Mouse (Mus musculus) midbrain, embryonic 16.5 days (tissue): ENCODE data around the gene Gm11554. TPM values are rescaled to one million over a fixed set of nuclear protein-coding genes. Genes with fewer than 3 reads are reported as not detected.
"Not testable (repeated sequence)": the region's sequence is repeated elsewhere in the genome, so short reads cannot be mapped to it uniquely, and the experiment has no call there.

ENCODE experiments used
- ATAC-seq: fragments of 200-750 bp; cut with Nextera tagmentation; 2 replicates; pipeline ENCODE4 v1.8.0; 2017; ENCODE audit warnings: moderate TSS enrichment
- H3K27ac ChIP-seq: fragments of 300-500 bp; sonication (generic); 2 replicates; pipeline ENCODE4 v1.5.1; 2014; ENCODE audit warnings: mild to moderate bottlenecking, low read length, mixed read lengths
- H3K27me3 ChIP-seq: fragments of 300-500 bp; sonication (generic); 2 replicates; pipeline ENCODE4 v1.6.1; 2014; ENCODE audit warnings: low read depth, low read length, mixed read lengths; ENCODE audit not compliant: control insufficient read depth, insufficient read depth
- H3K36me3 ChIP-seq: fragments of 300-500 bp; sonication (generic); 2 replicates; pipeline ENCODE4 v1.6.1; 2014; ENCODE audit warnings: mild to moderate bottlenecking, low read length, moderate library complexity, mixed read lengths; ENCODE audit not compliant: control insufficient read depth, insufficient read depth
- H3K4me1 ChIP-seq: fragments of 300-500 bp; sonication (generic); 2 replicates; pipeline ENCODE4 v1.6.1; 2014; ENCODE audit warnings: mild to moderate bottlenecking, low read length, mixed read lengths; ENCODE audit not compliant: control insufficient read depth, insufficient read depth
- H3K4me2 ChIP-seq: fragments of 300-500 bp; sonication (generic); 2 replicates; pipeline ENCODE4 v1.6.1; 2014; ENCODE audit warnings: mild to moderate bottlenecking, low read length, mixed read lengths
- H3K4me3 ChIP-seq: fragments of 300-500 bp; sonication (generic); 2 replicates; pipeline ENCODE4 v1.5.1; 2014; ENCODE audit warnings: low read depth, mild to moderate bottlenecking, low read length, moderate library complexity, mixed read lengths
- H3K9ac ChIP-seq: fragments of 300-500 bp; sonication (generic); 2 replicates; pipeline ENCODE4 v1.6.1; 2014; ENCODE audit warnings: low read depth, low read length, mixed read lengths
- H3K9me3 ChIP-seq: fragments of 300-500 bp; sonication (generic); replicated peaks from 2 replicates; pipeline ENCODE4 v1.6.1; 2014; ENCODE audit warnings: mild to moderate bottlenecking, low read length, mixed read lengths; ENCODE audit not compliant: control insufficient read depth, poor library complexity, severe bottlenecking
- WGBS: fragments of 180-500 bp; shearing (Covaris S2); extraction: QIAGEN DNeasy Blood & Tissue Kit; methylation state at CpG from one replicate; pipeline ENCODE4 v1.1.7; 2014; 5-methylcytosine and 5-hydroxymethylcytosine counted together
- polyA plus RNA-seq: library from polyadenylated mRNA; unstranded; fragments of >200 nt; fragmentation: Nextera tagmentation; extraction: Ambion mirVana; gene quantifications from 2 replicates; pipeline ENCODE4 v1.2.1, GENCODE M21; 2015

Gm11554 gene
- polyA plus RNA-seq, 1 experiment from 2014 or later = not detected

DNA sequence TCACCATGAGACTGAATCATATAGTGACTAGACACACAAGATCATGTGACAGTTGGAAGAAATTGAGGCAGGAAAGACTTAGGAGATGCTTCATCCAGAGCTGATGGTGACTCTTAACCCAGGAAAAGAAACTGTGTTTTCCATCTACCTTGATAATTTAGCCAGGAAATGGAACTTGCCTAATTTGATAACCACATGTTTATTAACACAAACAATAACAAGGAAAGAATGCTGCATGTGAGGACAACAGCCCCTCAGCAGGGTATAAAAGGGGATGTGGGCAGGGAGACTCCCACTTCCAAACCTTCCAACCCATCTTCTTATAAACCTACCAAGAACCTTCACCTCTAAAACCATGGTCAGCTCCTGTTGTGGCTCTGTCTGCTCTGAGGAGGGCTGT is 19.3 kb downstream of the Gm11554 start, which contains the start of gene Krtap4-9:
Krtap4-9 (plus strand) TSS at position 301 of the 400 bp plus-strand sequence.
- H3K4me3 ChIP-seq, H3K27ac ChIP-seq, H3K9me3 ChIP-seq, H3K4me1 ChIP-seq, H3K36me3 ChIP-seq, ATAC-seq, H3K27me3 ChIP-seq, H3K4me2 ChIP-seq, H3K9ac ChIP-seq: not testable (repeated sequence)

DNA sequence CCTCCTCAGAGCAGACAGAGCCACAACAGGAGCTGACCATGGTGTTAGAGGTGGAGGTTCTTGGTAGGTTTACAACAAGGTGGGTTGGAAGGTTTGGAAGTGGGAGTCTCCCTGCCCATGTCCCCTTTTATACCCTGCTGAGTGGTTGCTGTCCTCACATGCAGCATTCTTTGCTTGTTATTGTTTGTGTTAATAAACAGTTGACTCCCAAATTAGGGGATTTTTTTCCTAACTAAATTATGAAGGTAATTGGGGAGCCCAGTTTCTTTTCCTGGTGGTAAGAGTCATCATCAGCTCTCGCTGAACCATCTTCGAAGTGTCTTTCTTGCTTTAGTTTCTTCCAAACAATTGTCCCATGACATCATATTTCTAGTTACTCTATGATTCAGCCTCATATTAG is 23.6 kb downstream of the Gm11554 start, which contains the start of gene Krtap4-8:
Krtap4-8 (minus strand) TSS at position 101 of the 400 bp plus-strand sequence.
- no peak for ATAC-seq
- Histone ChIP-seq H3K4me3 (no peak within 1 kb of the TSS), H3K36me3 (no peaks in the 10 kb centered on the region), H3K4me2 (no peak within 1 kb of the TSS), H3K4me1 (no peaks in the 10 kb centered on the region), H3K9me3 (no peaks in the 10 kb centered on the region), H3K27me3 (no peaks in the 10 kb centered on the region), H3K27ac (no peak within 1 kb of the TSS), H3K9ac (no peak within 1 kb of the TSS)
- WGBS = 98% methylated on average over 2 of the region's 2 CpGs

DNA sequence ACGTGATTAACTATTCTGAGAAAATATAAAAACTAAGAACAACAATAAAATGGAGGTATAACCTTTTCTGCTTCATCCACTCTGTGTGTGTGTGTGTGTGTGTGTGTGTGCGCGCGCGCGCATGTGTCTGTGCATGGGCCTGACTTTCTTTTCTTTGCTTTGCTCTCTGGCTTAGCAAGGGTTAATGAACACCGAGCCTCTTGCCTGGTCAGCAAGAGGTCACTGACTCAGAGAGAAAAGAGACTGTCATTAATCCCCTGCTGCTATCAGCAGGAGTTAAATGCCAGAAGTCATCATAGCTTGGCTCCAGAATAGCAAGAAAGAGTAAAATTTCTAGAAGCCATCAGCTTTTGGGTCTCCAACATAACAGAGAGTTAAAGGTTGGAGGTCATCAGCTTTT is 25.8 kb downstream of the Gm11554 start:
- no peaks in the 10 kb centered on the region for H3K9me3 ChIP-seq
- H3K4me2 ChIP-seq = no peak overlapping the region
- no peaks in the 10 kb centered on the region for H3K36me3 ChIP-seq
- no peaks in the 10 kb centered on the region for H3K4me1 ChIP-seq
- 54% methylated on average over 7 of the region's 7 CpGs for WGBS
- H3K27ac ChIP-seq = no peak overlapping the region
- no peak for ATAC-seq
- H3K9ac ChIP-seq = no peak overlapping the region
- no peak overlapping the region for H3K4me3 ChIP-seq
- no peaks in the 10 kb centered on the region for H3K27me3 ChIP-seq

DNA sequence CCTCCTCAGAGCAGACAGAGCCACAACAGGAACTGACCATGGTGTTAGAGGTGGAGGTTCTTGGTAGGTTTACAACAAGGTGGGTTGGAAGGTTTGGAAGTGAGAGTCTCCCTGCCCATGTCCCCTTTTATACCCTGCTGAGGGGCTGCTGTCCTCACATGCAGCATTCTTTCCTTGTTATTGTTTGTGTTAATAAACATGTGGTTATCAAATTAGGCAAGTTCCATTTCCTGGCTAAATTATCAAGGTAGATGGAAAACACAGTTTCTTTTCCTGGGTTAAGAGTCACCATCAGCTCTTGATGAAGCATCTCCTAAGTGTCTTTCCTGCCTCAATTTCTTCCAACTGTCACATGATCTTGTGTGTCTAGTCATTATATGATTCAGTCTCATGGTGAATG is 31.4 kb downstream of the Gm11554 start, which contains the start of gene Gm11595:
Gm11595 (minus strand) TSS at position 101 of the 400 bp plus-strand sequence.
- H3K9me3 ChIP-seq, ATAC-seq, H3K4me2 ChIP-seq, H3K4me3 ChIP-seq, H3K27me3 ChIP-seq, H3K36me3 ChIP-seq, H3K9ac ChIP-seq, H3K27ac ChIP-seq, H3K4me1 ChIP-seq: not testable (repeated sequence)

DNA sequence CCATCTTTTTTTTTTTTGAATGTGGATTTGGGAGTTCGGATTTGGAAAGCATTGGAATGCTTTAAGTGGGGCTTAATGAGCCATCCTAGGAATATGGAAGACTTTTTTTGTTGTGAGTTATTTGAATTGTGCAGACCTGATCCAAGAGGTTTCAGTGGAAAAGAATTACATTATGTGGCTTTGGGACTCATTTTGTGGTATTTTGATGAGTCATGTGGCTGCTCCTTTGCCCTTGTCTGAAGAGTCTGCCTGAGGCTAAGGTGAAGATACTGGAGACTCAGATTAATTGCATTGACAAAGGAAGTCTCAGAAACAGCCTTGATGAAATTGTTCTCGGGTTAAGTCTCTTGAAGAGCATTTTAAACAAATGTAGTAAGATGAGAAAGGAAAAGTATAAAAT is 35.8 kb downstream of the Gm11554 start:
- WGBS = 69% methylated on average over 2 of the region's 2 CpGs
- ATAC-seq = no peak
- Histone ChIP-seq H3K27ac (no peak overlapping the region), H3K4me1 (no peaks in the 10 kb centered on the region), H3K9ac (no peak overlapping the region), H3K36me3 (no peaks in the 10 kb centered on the region), H3K4me3 (no peak overlapping the region), H3K27me3 (no peaks in the 10 kb centered on the region), H3K9me3 (no peaks in the 10 kb centered on the region), H3K4me2 (no peak overlapping the region)

DNA sequence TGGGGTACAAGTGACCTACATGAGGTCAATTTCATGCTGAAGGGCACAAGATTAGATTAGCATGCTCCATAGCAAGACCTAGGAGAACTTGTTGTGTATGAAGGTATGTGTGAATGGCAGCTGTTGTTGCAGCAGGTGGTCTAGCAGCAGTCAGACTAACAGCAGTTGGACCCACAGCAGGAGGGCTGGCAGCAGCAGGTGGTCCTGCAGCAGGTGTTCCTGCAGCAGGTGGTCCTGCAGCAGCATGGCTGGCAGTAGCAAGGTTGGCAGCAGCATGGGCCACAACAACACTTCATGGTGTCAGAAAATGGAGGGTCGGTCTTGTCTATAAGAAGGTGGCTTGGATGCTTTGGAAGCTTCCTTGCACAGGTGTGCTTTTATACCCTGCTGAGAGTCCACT is 45.4 kb downstream of the Gm11554 start:
- no peak overlapping the region for H3K4me3 ChIP-seq
- H3K9me3 ChIP-seq = no peaks in the 10 kb centered on the region
- WGBS = 84% methylated on average over 1 of the region's 1 CpGs
- H3K4me1 ChIP-seq = no peaks in the 10 kb centered on the region
- no peak overlapping the region for H3K27ac ChIP-seq
- no peaks in the 10 kb centered on the region for H3K36me3 ChIP-seq
- H3K4me2 ChIP-seq = no peak overlapping the region
- no peak for ATAC-seq
- no peaks in the 10 kb centered on the region for H3K27me3 ChIP-seq
- no peak overlapping the region for H3K9ac ChIP-seq

Other genes with a start within 250 kb of the Gm11554 start
- not detected in 2 replicates for gene Krtap3-2, start 247.6 kb downstream of the Gm11554 start, polyA plus RNA-seq
- gene Gm11939, start 245.0 kb downstream of the Gm11554 start, polyA plus RNA-seq = not detected in 2 replicates
- not detected in 2 replicates for gene Krtap3-1, start 237.8 kb downstream of the Gm11554 start, polyA plus RNA-seq
- gene Krtap1-5, start 223.4 kb downstream of the Gm11554 start, polyA plus RNA-seq = not detected in 2 replicates
- gene Krtap1-4, start 220.8 kb downstream of the Gm11554 start, polyA plus RNA-seq = not detected in 2 replicates
- gene Krtap1-3, start 213.1 kb downstream of the Gm11554 start, polyA plus RNA-seq = not detected in 2 replicates
- not detected in 2 replicates for gene Krtap9-3, start 206.3 kb downstream of the Gm11554 start, polyA plus RNA-seq
- not detected in 2 replicates for gene Gm11938, start 201.1 kb downstream of the Gm11554 start, polyA plus RNA-seq
- gene Gm11937, start 194.3 kb downstream of the Gm11554 start, polyA plus RNA-seq = not detected in 2 replicates
- not detected in 2 replicates for gene Krtap2-4, start 189.6 kb downstream of the Gm11554 start, polyA plus RNA-seq
- not detected in 2 replicates for gene Gm11562, start 184.0 kb downstream of the Gm11554 start, polyA plus RNA-seq
- not detected in 2 replicates for gene Krtap4-1, start 176.2 kb downstream of the Gm11554 start, polyA plus RNA-seq
- 0.25 TPM in 1 of 2 replicates, not detected in the other for gene Krtap4-2, start 169.4 kb downstream of the Gm11554 start, polyA plus RNA-seq
- gene Krtap4-7, start 160.4 kb downstream of the Gm11554 start, polyA plus RNA-seq = not detected in 2 replicates
- not detected in 2 replicates for gene Gm11555, start 154.2 kb downstream of the Gm11554 start, polyA plus RNA-seq
- gene Gm11563, start 145.5 kb downstream of the Gm11554 start, polyA plus RNA-seq = not detected in 2 replicates
- not detected in 2 replicates for gene Krtap4-6, start 138.5 kb downstream of the Gm11554 start, polyA plus RNA-seq
- gene Gm14190, start 113.7 kb downstream of the Gm11554 start, polyA plus RNA-seq = not detected in 2 replicates
- gene Gm14180, start 70.2 kb downstream of the Gm11554 start, polyA plus RNA-seq = not detected in 2 replicates
- gene Gm11595, start 31.5 kb downstream of the Gm11554 start, polyA plus RNA-seq = not detected in 2 replicates
- gene Krtap4-8, start 23.7 kb downstream of the Gm11554 start, polyA plus RNA-seq = not detected in 2 replicates
- not detected in 2 replicates for gene Krtap4-9, start 19.2 kb downstream of the Gm11554 start, polyA plus RNA-seq
- gene Gm11596, start 11.0 kb downstream of the Gm11554 start, polyA plus RNA-seq = not detected in 2 replicates
- gene Gm11569, start 5.5 kb downstream of the Gm11554 start, polyA plus RNA-seq = not detected in 2 replicates
- gene Krtap4-13, start 5.4 kb upstream of the Gm11554 start, polyA plus RNA-seq = not detected in 2 replicates
- gene Gm11564, start 11.2 kb upstream of the Gm11554 start, polyA plus RNA-seq = not detected in 2 replicates
- not detected in 2 replicates for gene 2300003K06Rik, start 33.6 kb upstream of the Gm11554 start, polyA plus RNA-seq
- gene Krtap4-16, start 47.2 kb upstream of the Gm11554 start, polyA plus RNA-seq = not detected in 2 replicates
- gene Gm11568, start 53.5 kb upstream of the Gm11554 start, polyA plus RNA-seq = not detected in 2 replicates
- not detected in 2 replicates for gene Gm11559, start 60.0 kb upstream of the Gm11554 start, polyA plus RNA-seq
- gene Krtap9-1, start 68.9 kb upstream of the Gm11554 start, polyA plus RNA-seq = not detected in 2 replicates
- gene Gm11567, start 74.7 kb upstream of the Gm11554 start, polyA plus RNA-seq = not detected in 2 replicates
- not detected in 2 replicates for gene Krtap31-1, start 103.5 kb upstream of the Gm11554 start, polyA plus RNA-seq
- gene Gm11565, start 110.3 kb upstream of the Gm11554 start, polyA plus RNA-seq = not detected in 2 replicates
- not detected in 2 replicates for gene Krtap31-2, start 131.8 kb upstream of the Gm11554 start, polyA plus RNA-seq
- not detected in 2 replicates for gene Krtap9-5, start 144.0 kb upstream of the Gm11554 start, polyA plus RNA-seq
- not detected in 2 replicates for gene Krtap29-1, start 174.6 kb upstream of the Gm11554 start, polyA plus RNA-seq
- 0.17 TPM in 1 of 2 replicates, not detected in the other for gene Krtap16-1, start 182.2 kb upstream of the Gm11554 start, polyA plus RNA-seq
- gene Krtap17-1, start 189.5 kb upstream of the Gm11554 start, polyA plus RNA-seq = 0.84 and 1.4 TPM in 2 replicates
- gene Krt33a, start 211.8 kb upstream of the Gm11554 start, polyA plus RNA-seq = not detected in 2 replicates
- 0.11 TPM in 1 of 2 replicates, not detected in the other for gene Krt33b, start 225.4 kb upstream of the Gm11554 start, polyA plus RNA-seq
- not detected in 2 replicates for gene Krt34, start 237.1 kb upstream of the Gm11554 start, polyA plus RNA-seq
- not detected in 2 replicates for gene Krt31, start 246.1 kb upstream of the Gm11554 start, polyA plus RNA-seq